Mouse (Mus musculus): ENCODE results near the gene Mta1. TPM values are rescaled to one million over a fixed set of nuclear protein-coding genes. Genes with fewer than 3 reads are reported as not detected.

Mta1 gene
- polyA plus RNA-seq, 1 experiment, result 90.8 TPM

DNA sequence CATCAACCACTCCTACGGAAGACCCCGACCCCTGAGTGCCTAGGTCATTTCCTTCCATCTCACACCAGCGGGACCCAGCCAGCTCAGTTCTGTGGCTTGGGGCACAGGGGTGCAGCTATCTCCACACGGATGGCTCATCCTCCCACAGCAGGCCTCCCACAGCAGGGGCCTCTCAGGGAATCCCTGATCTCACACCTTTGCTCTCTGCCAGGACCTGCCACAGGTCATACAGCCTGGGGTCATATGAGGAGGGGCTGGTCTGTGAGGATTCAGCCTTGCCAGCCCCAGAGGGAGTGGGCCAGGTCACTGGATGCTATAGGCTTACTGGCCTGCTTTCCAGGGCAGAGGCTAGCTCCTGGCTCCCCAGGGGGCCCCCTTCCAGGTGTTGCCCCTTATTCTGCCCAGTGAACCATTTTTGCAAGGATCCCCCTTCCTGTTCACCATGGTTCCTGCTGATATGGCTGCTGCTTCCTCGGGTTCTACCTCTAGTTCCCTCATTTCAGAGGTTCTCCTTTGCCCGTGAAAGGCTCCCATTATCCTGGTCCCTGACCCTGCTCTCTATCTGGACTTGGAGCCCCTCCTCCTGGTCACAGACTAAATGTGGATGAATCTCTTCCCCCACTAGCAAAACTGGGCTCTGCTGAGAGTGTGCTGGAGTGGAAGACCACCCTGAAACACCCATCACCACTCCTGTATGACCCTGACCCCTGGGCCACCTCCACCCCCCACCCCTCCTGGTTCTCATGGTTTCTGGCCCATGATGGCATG lies 1.6 kb downstream of the Mta1 start:
- TF ChIP-seq CTCF (IDR thresholded peaks at IDR 0.05; ENCODE audit: control insufficient read depth, insufficient read depth, insufficient read length), result no peak
- no peak for TF ChIP-seq CEBPB (IDR thresholded peaks at IDR 0.05; ENCODE audit: low read depth)
- TF ChIP-seq MYOD1 (IDR thresholded peaks at IDR 0.05; ENCODE audit: control insufficient read depth, insufficient read length, low read depth), result no peak
- TF ChIP-seq MAX (IDR thresholded peaks at IDR 0.05), result no peak
- no peak for TF ChIP-seq MYOG (IDR thresholded peaks at IDR 0.05; ENCODE audit: control insufficient read depth, extremely low read depth, insufficient read length)
- TF ChIP-seq FOSL1 (IDR thresholded peaks at IDR 0.05; ENCODE audit: insufficient read depth, low read length, poor library complexity, severe bottlenecking), result no peak
- TF ChIP-seq USF1 (IDR thresholded peaks at IDR 0.05; ENCODE audit: low read depth), result no peak

DNA sequence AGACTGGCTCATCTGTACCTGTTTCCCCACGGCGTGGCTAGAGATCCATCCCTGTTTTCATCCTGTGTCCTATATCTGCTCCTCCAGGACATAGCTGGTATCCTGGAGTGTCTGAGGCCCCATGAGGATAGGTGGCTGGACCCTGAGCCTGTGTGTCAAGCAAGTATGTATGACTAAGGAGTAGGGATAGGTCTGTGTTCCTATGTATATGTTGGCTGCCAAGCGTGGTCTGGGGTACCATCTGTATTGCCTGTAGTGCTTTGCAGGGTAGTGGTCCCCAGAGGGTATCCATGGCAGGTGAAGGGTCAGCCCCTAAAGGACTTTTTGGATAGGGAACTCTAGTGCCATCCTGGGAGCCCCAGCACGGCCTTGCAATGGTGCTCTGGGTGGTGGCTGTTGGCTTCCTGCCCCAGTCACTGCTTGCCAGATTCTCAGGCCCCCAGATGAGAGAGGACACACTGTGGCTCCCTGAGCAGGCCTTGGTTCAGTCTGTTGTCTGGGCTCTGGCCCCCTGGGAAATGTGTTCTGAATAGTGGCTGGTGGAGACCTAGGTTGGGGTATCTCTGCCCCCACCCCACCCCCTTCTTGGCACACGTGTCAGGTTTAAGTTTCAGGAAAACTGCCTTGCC lies 2.5 kb downstream of the Mta1 start:
- Histone ChIP-seq H3K27me3 (ENCODE audit: control insufficient read depth, insufficient read depth, insufficient read length) (no peaks in the 10 kb centered on the region), H3ac (ENCODE audit: control insufficient read depth, insufficient read length, low read depth) (peak overlapping the region; percentile 1), H3K4me3 (ENCODE audit: insufficient read depth, poor library complexity, severe bottlenecking) (no peak overlapping the region), H3K79me2 (ENCODE audit: control insufficient read depth, insufficient read depth) (peaks cover 82% of the 10 kb centered on the region), H3K79me3 (ENCODE audit: low read depth) (peaks cover 69% of the 10 kb centered on the region), H3K36me3 (ENCODE audit: control insufficient read depth, insufficient read depth) (peaks cover 10% of the 10 kb centered on the region)
- TF ChIP-seq MYOD1 (IDR thresholded peaks at IDR 0.05; ENCODE audit: control insufficient read depth, insufficient read length, low read depth), result no peak
- no peak for TF ChIP-seq CTCF (IDR thresholded peaks at IDR 0.05; ENCODE audit: control insufficient read depth, insufficient read depth, insufficient read length)
- no peak for TF ChIP-seq CEBPB (IDR thresholded peaks at IDR 0.05; ENCODE audit: low read depth)

More for the DNA sequence above, 1.6 kb downstream of the Mta1 start:
- H3K79me3 ChIP-seq (ENCODE audit: low read depth), result peaks cover 60% of the 10 kb centered on the region
- H3K27me3 ChIP-seq (ENCODE audit: control insufficient read depth, insufficient read depth, insufficient read length), result no peaks in the 10 kb centered on the region
- peaks cover 73% of the 10 kb centered on the region for H3K79me2 ChIP-seq (ENCODE audit: control insufficient read depth, insufficient read depth)
- H3K36me3 ChIP-seq (ENCODE audit: control insufficient read depth, insufficient read depth), result peaks cover 6% of the 10 kb centered on the region
- H3K4me3 ChIP-seq (ENCODE audit: insufficient read depth, poor library complexity, severe bottlenecking), result peak overlapping the region; percentile 71
- H3ac ChIP-seq (ENCODE audit: control insufficient read depth, insufficient read length, low read depth), result peak overlapping the region; percentile 97

DNA sequence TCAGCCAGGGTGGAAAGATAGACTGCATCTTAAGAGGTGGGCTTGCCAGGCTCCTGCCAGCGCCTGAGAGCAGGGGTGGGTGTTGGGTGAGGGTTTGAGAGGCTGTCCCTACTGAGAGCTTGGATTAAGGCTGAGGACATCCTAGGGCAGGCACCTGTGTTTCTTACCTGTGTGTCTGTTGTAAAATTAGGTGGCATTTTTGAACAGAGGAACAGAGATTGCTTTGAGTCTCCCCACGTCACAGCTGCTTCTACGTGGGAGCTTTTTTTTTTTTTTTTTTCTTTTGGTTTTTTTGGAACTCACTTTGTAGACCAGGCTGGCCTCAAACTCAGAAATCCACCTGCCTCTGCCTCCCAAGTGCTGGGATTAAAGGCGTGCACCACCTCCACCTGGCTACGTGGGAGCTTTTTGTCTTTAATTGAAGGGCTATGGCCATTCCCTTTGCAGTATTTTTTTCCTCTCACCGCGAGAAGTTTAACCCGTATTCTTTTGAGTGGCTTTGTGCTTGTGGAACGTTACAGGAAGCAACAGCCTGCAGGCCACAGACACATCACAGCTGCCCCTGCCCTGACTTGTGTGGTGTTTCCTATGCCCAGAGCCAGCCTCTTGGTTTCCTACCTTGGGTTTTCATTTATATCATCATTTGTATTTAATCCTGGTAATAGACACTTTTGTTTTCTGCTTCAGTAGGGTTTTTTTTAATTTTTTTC lies 3.3 kb downstream of the Mta1 start:
- Histone ChIP-seq H3K79me3 (ENCODE audit: low read depth) (peaks cover 73% of the 10 kb centered on the region), H3K79me2 (ENCODE audit: control insufficient read depth, insufficient read depth) (peaks cover 88% of the 10 kb centered on the region), H3K27me3 (ENCODE audit: control insufficient read depth, insufficient read depth, insufficient read length) (no peaks in the 10 kb centered on the region), H3ac (ENCODE audit: control insufficient read depth, insufficient read length, low read depth) (no peak overlapping the region), H3K4me3 (ENCODE audit: insufficient read depth, poor library complexity, severe bottlenecking) (no peak overlapping the region), H3K36me3 (ENCODE audit: control insufficient read depth, insufficient read depth) (peaks cover 10% of the 10 kb centered on the region)
- no peak for TF ChIP-seq CEBPB (IDR thresholded peaks at IDR 0.05; ENCODE audit: low read depth)
- TF ChIP-seq CTCF (IDR thresholded peaks at IDR 0.05; ENCODE audit: control insufficient read depth, insufficient read depth, insufficient read length), result no peak
- TF ChIP-seq USF1 (IDR thresholded peaks at IDR 0.05; ENCODE audit: low read depth), result no peak
- no peak for TF ChIP-seq MYOG (IDR thresholded peaks at IDR 0.05; ENCODE audit: control insufficient read depth, extremely low read depth, insufficient read length)
- no peak for TF ChIP-seq MAX (IDR thresholded peaks at IDR 0.05)
- TF ChIP-seq MYOD1 (IDR thresholded peaks at IDR 0.05; ENCODE audit: control insufficient read depth, insufficient read length, low read depth), result no peak
- TF ChIP-seq FOSL1 (IDR thresholded peaks at IDR 0.05; ENCODE audit: insufficient read depth, low read length, poor library complexity, severe bottlenecking), result no peak

DNA sequence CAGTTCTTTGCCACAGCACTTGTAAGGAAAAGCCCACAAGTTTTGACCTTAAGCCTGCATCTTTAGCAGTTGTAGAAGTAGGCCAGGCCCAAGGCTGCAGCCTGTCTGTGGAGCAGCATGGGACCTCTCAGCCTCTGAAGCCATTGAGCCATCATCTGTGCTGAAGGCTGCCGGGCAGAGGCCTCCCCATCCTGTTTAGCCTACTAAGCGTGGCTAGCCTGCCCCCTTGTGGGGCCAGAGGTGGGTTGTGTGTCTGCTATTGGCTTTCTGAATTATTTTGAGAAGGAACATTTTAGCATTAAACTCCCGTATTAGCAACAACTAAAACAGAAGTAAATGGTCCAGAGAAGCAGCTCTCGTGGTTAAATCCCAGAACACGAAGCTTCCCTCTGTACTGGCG lies 4.4 kb downstream of the Mta1 start:
- TF ChIP-seq MYOD1 (IDR thresholded peaks at IDR 0.05; ENCODE audit: control insufficient read depth, insufficient read length, low read depth) (no peak), FOSL1 (IDR thresholded peaks at IDR 0.05; ENCODE audit: insufficient read depth, low read length, poor library complexity, severe bottlenecking) (no peak), MAX (IDR thresholded peaks at IDR 0.05) (no peak), USF1 (IDR thresholded peaks at IDR 0.05; ENCODE audit: low read depth) (no peak), CEBPB (IDR thresholded peaks at IDR 0.05; ENCODE audit: low read depth) (no peak), CTCF (IDR thresholded peaks at IDR 0.05; ENCODE audit: control insufficient read depth, insufficient read depth, insufficient read length) (no peak), MYOG (IDR thresholded peaks at IDR 0.05; ENCODE audit: control insufficient read depth, extremely low read depth, insufficient read length) (no peak)
- Histone ChIP-seq H3K4me3 (ENCODE audit: insufficient read depth, poor library complexity, severe bottlenecking) (no peak overlapping the region), H3ac (ENCODE audit: control insufficient read depth, insufficient read length, low read depth) (no peak overlapping the region), H3K27me3 (ENCODE audit: control insufficient read depth, insufficient read depth, insufficient read length) (no peaks in the 10 kb centered on the region), H3K36me3 (ENCODE audit: control insufficient read depth, insufficient read depth) (peaks cover 10% of the 10 kb centered on the region), H3K79me3 (ENCODE audit: low read depth) (peaks cover 82% of the 10 kb centered on the region), H3K79me2 (ENCODE audit: control insufficient read depth, insufficient read depth) (peaks cover 98% of the 10 kb centered on the region)

DNA sequence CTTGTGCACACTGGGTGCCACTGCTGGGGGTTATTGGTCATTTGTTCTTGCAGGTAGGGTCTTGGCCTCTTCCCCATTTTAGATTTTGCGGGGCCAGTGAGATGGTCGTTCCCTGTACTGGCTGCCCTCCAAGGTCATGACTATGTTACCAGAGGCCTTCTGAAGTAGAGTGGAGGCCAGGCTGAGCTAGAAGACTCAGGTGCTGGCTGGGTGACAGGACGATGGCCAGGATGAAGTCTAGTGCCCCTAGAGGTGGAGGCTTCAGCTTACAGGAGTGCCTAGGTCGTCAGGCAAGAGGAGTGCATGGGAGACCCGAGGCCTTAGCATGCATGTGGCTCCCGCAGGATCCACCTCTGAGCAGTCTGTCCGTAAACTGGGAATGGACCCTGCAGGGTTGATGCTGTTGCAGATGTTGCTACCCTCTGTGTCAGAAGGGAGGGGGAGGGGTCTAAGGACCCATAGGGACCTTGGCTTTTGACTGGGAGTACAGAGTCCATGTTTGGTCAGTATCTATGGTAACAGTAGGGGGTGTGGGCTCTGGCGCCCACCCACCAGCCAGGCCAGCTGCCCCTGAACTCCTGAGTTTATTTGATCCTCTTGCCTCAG lies 5.9 kb downstream of the Mta1 start:
- no peak overlapping the region for H3K4me3 ChIP-seq (ENCODE audit: insufficient read depth, poor library complexity, severe bottlenecking)
- no peak for TF ChIP-seq MYOG (IDR thresholded peaks at IDR 0.05; ENCODE audit: control insufficient read depth, extremely low read depth, insufficient read length)
- no peak for TF ChIP-seq CTCF (IDR thresholded peaks at IDR 0.05; ENCODE audit: control insufficient read depth, insufficient read depth, insufficient read length)
- TF ChIP-seq MYOD1 (IDR thresholded peaks at IDR 0.05; ENCODE audit: control insufficient read depth, insufficient read length, low read depth), result no peak
- no peak for TF ChIP-seq MAX (IDR thresholded peaks at IDR 0.05)
- TF ChIP-seq USF1 (IDR thresholded peaks at IDR 0.05; ENCODE audit: low read depth), result no peak
- no peak for TF ChIP-seq FOSL1 (IDR thresholded peaks at IDR 0.05; ENCODE audit: insufficient read depth, low read length, poor library complexity, severe bottlenecking)
- TF ChIP-seq CEBPB (IDR thresholded peaks at IDR 0.05; ENCODE audit: low read depth), result no peak
- peaks cover 98% of the 10 kb centered on the region for H3K79me2 ChIP-seq (ENCODE audit: control insufficient read depth, insufficient read depth)
- no peaks in the 10 kb centered on the region for H3K27me3 ChIP-seq (ENCODE audit: control insufficient read depth, insufficient read depth, insufficient read length)
- H3ac ChIP-seq (ENCODE audit: control insufficient read depth, insufficient read length, low read depth), result no peak overlapping the region
- peaks cover 19% of the 10 kb centered on the region for H3K36me3 ChIP-seq (ENCODE audit: control insufficient read depth, insufficient read depth)
- peaks cover 91% of the 10 kb centered on the region for H3K79me3 ChIP-seq (ENCODE audit: low read depth)
